Mouse (Mus musculus): ENCODE measurements at regions not wholly inside any gene's neighbourhood (a gene's known extent, or its start where the extent isn't known, plus 50 kb on each side); places are given as distances from the start of the nearest gene placed in this dataset.

DNA sequence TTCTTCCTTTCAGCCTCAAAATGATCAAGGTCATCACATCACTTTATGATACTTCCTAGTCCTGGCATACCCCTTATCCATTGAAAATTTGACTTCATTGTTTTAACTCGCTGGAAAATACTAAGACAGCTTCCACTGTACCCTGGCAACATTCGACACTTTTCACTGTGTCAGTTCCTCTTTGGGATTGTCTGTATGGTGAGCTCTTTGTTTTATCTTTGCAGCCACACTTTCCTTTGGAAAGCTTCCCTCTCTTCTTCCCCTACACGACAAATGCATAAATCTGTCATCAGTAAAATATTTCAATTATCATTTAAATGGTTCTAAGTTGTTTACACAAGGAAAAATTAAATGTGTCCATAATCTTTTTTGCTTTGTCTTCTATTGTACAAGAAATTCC, 431.8 kb upstream of the Mef2c start:
- H3K9ac ChIP-seq (ENCODE audit: low read length): no peak overlapping the region
- H3K36me3 ChIP-seq (ENCODE audit: control insufficient read depth, insufficient read depth): no peaks in the 10 kb centered on the region
- H3K27ac ChIP-seq (ENCODE audit: low read length): no peak overlapping the region
- no peaks in the 10 kb centered on the region for H3K4me1 ChIP-seq (ENCODE audit: control insufficient read depth, insufficient read depth, low read length)
- H3K27me3 ChIP-seq (ENCODE audit: control insufficient read depth, insufficient read depth, low read length): no peaks in the 10 kb centered on the region
- no peak for ATAC-seq (replicated peaks; ENCODE audit: extremely low read depth, insufficient read depth, low FRiP score)
- no peaks in the 10 kb centered on the region for H3K9me3 ChIP-seq (replicated peaks; ENCODE audit: control insufficient read depth, low read length)
- WGBS: 27% methylated on average over 3 of the region's 3 CpGs
- H3K4me3 ChIP-seq (ENCODE audit: low read length): no peak overlapping the region
- H3K4me2 ChIP-seq (ENCODE audit: low read depth, low read length): no peak overlapping the region

DNA sequence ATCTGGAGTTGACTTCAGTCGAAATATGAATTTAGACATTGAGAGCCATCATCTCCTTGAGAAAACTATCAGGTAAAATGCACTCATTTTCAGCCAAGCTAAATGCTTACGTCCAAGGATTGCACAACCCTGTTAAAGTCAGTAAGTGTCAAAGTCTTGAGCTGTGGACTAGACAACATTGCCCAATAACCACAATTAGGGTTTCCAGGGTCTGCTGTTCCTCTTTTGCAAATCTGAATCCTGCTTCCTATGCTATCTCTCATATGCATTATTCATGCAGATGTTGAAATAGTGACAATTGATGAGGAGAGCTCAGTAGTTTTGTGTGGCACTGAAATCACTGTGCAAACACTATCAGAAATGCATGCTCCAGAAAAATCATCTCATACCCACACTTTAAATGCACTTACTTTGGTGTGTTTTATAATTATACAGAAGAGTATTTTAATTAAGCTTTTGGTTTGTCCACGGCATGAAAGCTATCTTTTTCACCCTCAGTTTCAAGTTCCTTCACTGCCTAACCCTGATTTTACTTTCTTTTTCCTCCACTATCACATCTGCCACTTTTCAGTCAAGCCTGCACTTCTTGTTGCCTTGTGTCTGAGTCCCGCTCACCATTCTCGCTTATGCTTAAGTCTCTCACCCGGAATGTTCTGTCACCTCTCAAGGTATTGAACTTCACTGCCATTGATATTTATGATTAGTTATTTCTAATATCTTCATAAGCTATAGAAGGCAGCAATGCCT, 429.4 kb upstream of the Mef2c start:
- H3K27me3 ChIP-seq (ENCODE audit: control insufficient read depth, insufficient read depth, low read length): no peaks in the 10 kb centered on the region
- WGBS: 82% methylated on average over 6 of the region's 6 CpGs
- ATAC-seq (replicated peaks; ENCODE audit: extremely low read depth, insufficient read depth, low FRiP score): no peak
- no peaks in the 10 kb centered on the region for H3K9me3 ChIP-seq (replicated peaks; ENCODE audit: control insufficient read depth, low read length)
- H3K4me1 ChIP-seq (ENCODE audit: control insufficient read depth, insufficient read depth, low read length): no peaks in the 10 kb centered on the region
- no peak overlapping the region for H3K9ac ChIP-seq (ENCODE audit: low read length)
- H3K4me2 ChIP-seq (ENCODE audit: low read depth, low read length): no peak overlapping the region
- H3K4me3 ChIP-seq (ENCODE audit: low read length): no peak overlapping the region
- H3K27ac ChIP-seq (ENCODE audit: low read length): no peak overlapping the region
- no peaks in the 10 kb centered on the region for H3K36me3 ChIP-seq (ENCODE audit: control insufficient read depth, insufficient read depth)

DNA sequence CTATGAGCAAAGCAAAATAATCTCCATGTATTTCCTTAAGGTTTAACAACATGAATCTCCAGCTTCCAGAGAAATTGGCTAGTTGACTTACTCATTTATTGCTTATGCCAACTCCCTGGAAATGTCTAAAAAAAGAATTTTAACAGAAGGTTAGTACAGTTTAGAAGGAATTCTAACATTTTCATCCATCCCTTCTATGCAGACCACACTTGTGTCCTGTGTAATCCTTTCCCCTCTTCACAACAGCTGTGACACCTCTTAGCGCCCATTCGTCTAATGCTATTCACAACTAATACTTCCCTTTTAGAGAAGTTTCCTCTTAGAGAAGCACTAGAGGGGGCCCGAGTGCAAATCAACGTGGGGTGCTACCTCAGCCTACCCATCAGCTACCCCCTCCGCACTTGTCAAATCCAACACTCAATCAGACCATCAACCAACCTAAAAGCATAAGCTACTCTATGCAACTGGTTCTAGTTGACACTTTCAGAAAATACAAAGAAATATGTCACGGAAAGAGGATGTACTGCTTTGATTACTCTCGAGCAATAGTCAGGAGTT, 428.4 kb upstream of the Mef2c start:
- Histone ChIP-seq H3K4me2 (ENCODE audit: low read depth, low read length) (no peak overlapping the region), H3K36me3 (ENCODE audit: control insufficient read depth, insufficient read depth) (no peaks in the 10 kb centered on the region), H3K9ac (ENCODE audit: low read length) (no peak overlapping the region), H3K4me3 (ENCODE audit: low read length) (no peak overlapping the region), H3K27me3 (ENCODE audit: control insufficient read depth, insufficient read depth, low read length) (no peaks in the 10 kb centered on the region), H3K27ac (ENCODE audit: low read length) (no peak overlapping the region), H3K4me1 (ENCODE audit: control insufficient read depth, insufficient read depth, low read length) (no peaks in the 10 kb centered on the region), H3K9me3 (replicated peaks; ENCODE audit: control insufficient read depth, low read length) (no peaks in the 10 kb centered on the region)
- no peak for ATAC-seq (replicated peaks; ENCODE audit: extremely low read depth, insufficient read depth, low FRiP score)
- 53% methylated on average over 7 of the region's 7 CpGs for WGBS

DNA sequence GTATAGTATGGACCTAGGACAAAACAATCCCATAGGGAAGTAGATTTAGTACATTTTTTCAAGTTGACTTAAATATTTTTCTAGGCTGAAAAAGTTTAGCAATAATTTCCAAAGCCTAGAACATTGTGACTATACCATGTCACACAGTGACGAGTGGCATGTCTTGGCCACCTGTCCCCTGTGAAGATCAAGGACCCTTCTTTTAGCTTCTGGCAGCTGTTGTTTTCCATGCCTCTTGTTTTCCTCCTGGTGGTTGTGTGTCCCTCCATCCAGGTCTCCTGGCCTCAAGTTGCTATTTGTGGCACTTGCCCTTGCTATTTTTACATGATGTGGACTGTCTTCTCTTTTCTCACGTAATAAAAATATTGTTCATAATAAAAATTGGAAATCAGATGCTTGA, 427.2 kb upstream of the Mef2c start:
- Histone ChIP-seq H3K27ac (ENCODE audit: low read length) (no peak overlapping the region), H3K9ac (ENCODE audit: low read length) (no peak overlapping the region), H3K36me3 (ENCODE audit: control insufficient read depth, insufficient read depth) (no peaks in the 10 kb centered on the region), H3K27me3 (ENCODE audit: control insufficient read depth, insufficient read depth, low read length) (no peaks in the 10 kb centered on the region), H3K4me2 (ENCODE audit: low read depth, low read length) (no peak overlapping the region), H3K9me3 (replicated peaks; ENCODE audit: control insufficient read depth, low read length) (no peaks in the 10 kb centered on the region), H3K4me1 (ENCODE audit: control insufficient read depth, insufficient read depth, low read length) (no peaks in the 10 kb centered on the region), H3K4me3 (ENCODE audit: low read length) (no peak overlapping the region)
- ATAC-seq (replicated peaks; ENCODE audit: extremely low read depth, insufficient read depth, low FRiP score): no peak
- 55% methylated on average over 2 of the region's 2 CpGs for WGBS

DNA sequence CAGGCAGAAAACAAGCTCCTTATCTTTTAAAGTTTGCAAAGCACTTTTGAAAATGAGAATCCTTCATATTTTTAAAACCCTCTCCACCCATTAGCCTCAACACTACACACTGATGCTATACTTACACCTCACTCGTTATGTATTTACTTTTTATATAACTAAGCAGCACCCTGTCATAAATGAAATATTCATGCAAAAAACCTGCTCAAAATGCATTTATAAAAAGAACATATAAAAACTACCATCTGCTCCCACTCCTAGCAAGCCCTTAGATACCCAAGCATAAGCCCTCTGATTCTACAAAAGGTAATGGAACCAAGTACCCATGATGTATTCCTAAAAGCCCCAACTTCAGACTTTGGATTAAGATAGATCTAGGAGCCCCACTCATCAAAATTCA, 426.7 kb upstream of the Mef2c start:
- Histone ChIP-seq H3K36me3 (ENCODE audit: control insufficient read depth, insufficient read depth) (no peaks in the 10 kb centered on the region), H3K4me2 (ENCODE audit: low read depth, low read length) (no peak overlapping the region), H3K9me3 (replicated peaks; ENCODE audit: control insufficient read depth, low read length) (no peaks in the 10 kb centered on the region), H3K4me3 (ENCODE audit: low read length) (no peak overlapping the region), H3K4me1 (ENCODE audit: control insufficient read depth, insufficient read depth, low read length) (no peaks in the 10 kb centered on the region), H3K27ac (ENCODE audit: low read length) (no peak overlapping the region), H3K27me3 (ENCODE audit: control insufficient read depth, insufficient read depth, low read length) (no peaks in the 10 kb centered on the region), H3K9ac (ENCODE audit: low read length) (no peak overlapping the region)
- no peak for ATAC-seq (replicated peaks; ENCODE audit: extremely low read depth, insufficient read depth, low FRiP score)
- WGBS: 81% methylated on average over 1 of the region's 1 CpGs

DNA sequence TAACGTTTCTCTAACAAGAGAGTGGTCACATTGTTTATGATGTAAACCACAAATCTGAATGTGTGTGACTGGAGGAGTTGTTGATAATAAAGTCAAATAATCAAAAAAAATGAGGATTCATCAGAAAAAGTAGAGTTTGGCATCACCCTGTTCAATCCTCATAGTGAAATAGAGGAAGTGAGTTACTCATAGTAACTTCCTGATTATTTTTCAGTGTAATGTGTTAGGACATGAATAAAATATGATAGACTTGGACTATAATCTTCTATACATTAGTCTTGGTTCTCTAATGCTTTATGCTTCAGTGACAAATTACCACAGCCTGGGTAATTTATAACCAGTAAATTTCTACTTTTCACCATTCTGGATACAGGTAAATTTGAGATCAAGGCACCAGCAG, 424.5 kb upstream of the Mef2c start:
- Histone ChIP-seq H3K27me3 (ENCODE audit: control insufficient read depth, insufficient read depth, low read length) (no peaks in the 10 kb centered on the region), H3K36me3 (ENCODE audit: control insufficient read depth, insufficient read depth) (no peaks in the 10 kb centered on the region), H3K4me3 (ENCODE audit: low read length) (no peak overlapping the region), H3K9ac (ENCODE audit: low read length) (no peak overlapping the region), H3K4me2 (ENCODE audit: low read depth, low read length) (no peak overlapping the region), H3K4me1 (ENCODE audit: control insufficient read depth, insufficient read depth, low read length) (no peaks in the 10 kb centered on the region), H3K27ac (ENCODE audit: low read length) (no peak overlapping the region), H3K9me3 (replicated peaks; ENCODE audit: control insufficient read depth, low read length) (no peaks in the 10 kb centered on the region)
- WGBS: 52% methylated on average over 1 of the region's 1 CpGs
- no peak for ATAC-seq (replicated peaks; ENCODE audit: extremely low read depth, insufficient read depth, low FRiP score)

DNA sequence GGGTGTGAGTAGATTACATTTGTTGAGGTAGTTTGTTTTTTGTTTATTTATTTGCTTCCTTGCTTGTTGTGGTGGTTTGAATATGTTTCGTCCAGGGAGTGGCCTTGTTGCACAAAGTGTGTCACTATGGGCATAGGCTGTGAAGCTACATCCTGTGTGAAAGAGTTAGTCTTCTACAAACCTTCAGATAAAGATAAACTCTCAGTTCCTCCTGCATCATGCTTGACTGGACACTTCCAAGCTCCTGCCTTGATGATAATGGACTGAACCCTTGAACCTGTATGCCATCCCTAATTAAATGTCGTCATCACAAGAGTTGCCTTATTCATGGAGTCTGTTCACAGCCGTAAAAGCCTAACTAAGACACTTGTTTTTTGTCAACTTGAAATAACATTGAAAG, 418.9 kb upstream of the Mef2c start:
- Histone ChIP-seq H3K4me2 (ENCODE audit: low read depth, low read length) (no peak overlapping the region), H3K9ac (ENCODE audit: low read length) (no peak overlapping the region), H3K27ac (ENCODE audit: low read length) (no peak overlapping the region), H3K4me1 (ENCODE audit: control insufficient read depth, insufficient read depth, low read length) (no peaks in the 10 kb centered on the region), H3K36me3 (ENCODE audit: control insufficient read depth, insufficient read depth) (no peaks in the 10 kb centered on the region), H3K9me3 (replicated peaks; ENCODE audit: control insufficient read depth, low read length) (no peaks in the 10 kb centered on the region), H3K27me3 (ENCODE audit: control insufficient read depth, insufficient read depth, low read length) (no peaks in the 10 kb centered on the region), H3K4me3 (ENCODE audit: low read length) (no peak overlapping the region)
- 80% methylated on average over 3 of the region's 3 CpGs for WGBS
- no peak for ATAC-seq (replicated peaks; ENCODE audit: extremely low read depth, insufficient read depth, low FRiP score)

DNA sequence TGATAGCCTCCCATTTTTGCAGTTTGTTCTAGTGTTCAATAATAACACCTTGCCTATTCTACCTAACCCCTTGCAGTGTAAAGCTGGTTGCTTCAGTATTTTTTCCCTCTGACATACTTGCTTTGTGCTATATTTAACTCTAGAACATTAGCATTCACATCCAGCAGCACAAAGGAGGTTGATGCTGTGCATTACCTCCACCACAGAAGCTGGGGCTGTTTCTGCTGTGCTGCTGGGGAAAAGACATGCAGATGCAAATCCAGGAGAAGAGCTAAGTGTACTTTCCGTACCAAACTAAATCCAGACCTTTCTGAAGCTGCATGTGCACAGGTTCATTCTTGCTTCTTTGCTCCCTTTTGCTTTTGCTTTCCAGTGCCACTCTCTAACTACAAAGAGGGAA, 403.9 kb upstream of the Mef2c start:
- H3K4me2 ChIP-seq (ENCODE audit: low read depth, low read length): no peak overlapping the region
- no peaks in the 10 kb centered on the region for H3K4me1 ChIP-seq (ENCODE audit: control insufficient read depth, insufficient read depth, low read length)
- H3K9me3 ChIP-seq (replicated peaks; ENCODE audit: control insufficient read depth, low read length): no peaks in the 10 kb centered on the region
- WGBS: 50% methylated on average over 1 of the region's 1 CpGs
- no peaks in the 10 kb centered on the region for H3K36me3 ChIP-seq (ENCODE audit: control insufficient read depth, insufficient read depth)
- H3K4me3 ChIP-seq (ENCODE audit: low read length): no peak overlapping the region
- no peaks in the 10 kb centered on the region for H3K27me3 ChIP-seq (ENCODE audit: control insufficient read depth, insufficient read depth, low read length)
- no peak for ATAC-seq (replicated peaks; ENCODE audit: extremely low read depth, insufficient read depth, low FRiP score)
- no peak overlapping the region for H3K27ac ChIP-seq (ENCODE audit: low read length)
- H3K9ac ChIP-seq (ENCODE audit: low read length): no peak overlapping the region

DNA sequence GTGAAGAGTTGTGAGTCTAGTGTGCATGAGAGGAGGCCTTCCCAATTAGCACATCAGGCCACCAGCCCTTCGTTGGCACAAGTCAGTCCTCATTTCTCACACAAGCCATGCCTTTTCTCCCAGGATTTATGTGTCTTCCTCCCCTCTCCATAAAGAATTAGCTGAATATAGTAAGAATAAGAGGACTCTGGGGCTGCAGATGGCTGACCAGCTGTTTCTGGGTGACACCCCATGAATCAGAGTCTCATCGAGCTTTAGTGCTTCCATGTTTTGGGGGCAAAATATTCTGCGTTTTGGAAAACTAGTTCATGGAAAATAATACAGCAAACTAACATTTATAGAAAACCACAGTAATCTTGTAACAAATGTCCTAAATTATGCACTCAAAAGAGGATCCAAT, 393.2 kb upstream of the Mef2c start:
- WGBS: 81% methylated on average over 3 of the region's 3 CpGs
- no peaks in the 10 kb centered on the region for H3K9me3 ChIP-seq (replicated peaks; ENCODE audit: control insufficient read depth, low read length)
- H3K27me3 ChIP-seq (ENCODE audit: control insufficient read depth, insufficient read depth, low read length): no peaks in the 10 kb centered on the region

More for the DNA sequence above, 393.2 kb upstream of the Mef2c start:
- no peak for ATAC-seq (replicated peaks; ENCODE audit: extremely low read depth, insufficient read depth, low FRiP score)
- no peak overlapping the region for H3K9ac ChIP-seq (ENCODE audit: low read length)
- peaks cover 3% of the 10 kb centered on the region; the same call in 1 of the 2 replicates for H3K4me1 ChIP-seq (ENCODE audit: control insufficient read depth, insufficient read depth, low read length)
- H3K4me3 ChIP-seq (ENCODE audit: low read length): no peak overlapping the region
- H3K36me3 ChIP-seq (ENCODE audit: control insufficient read depth, insufficient read depth): no peaks in the 10 kb centered on the region
- H3K4me2 ChIP-seq (ENCODE audit: low read depth, low read length): no peak overlapping the region
- H3K27ac ChIP-seq (ENCODE audit: low read length): no peak overlapping the region

Data from heart, embryonic 16.5 days (tissue).